Mouse (Mus musculus): ENCODE results near the gene Gse1. TPM values are rescaled to one million over a fixed set of nuclear protein-coding genes. Genes with fewer than 3 reads are reported as not detected.

Gse1 gene
- total RNA-seq, 2 experiments from 2014 or later: 58.1 to 60.7 TPM

- DNase-seq (ENCODE audit: low spot score in 2 of 2): no peak
These were observed 401.8 kb downstream of the Gse1 start for GRCm38 (mm10) chr8:120630031-120630430.

- no peak for DNase-seq (ENCODE audit: low spot score in 2 of 2)
These were observed 402.6 kb downstream of the Gse1 start for GRCm38 (mm10) chr8:120630848-120631247.

Small RNA genes lying within 50 kb of the gene (microRNA-seq; reads per million reads assigned to microRNA genes)
- gene Gm22715 (not detected), gene Mir7687 (1.1 reads per million)

Other genes starting within 250 kb of the Gse1 start
- gene Crispld2, start 236.0 kb upstream of the Gse1 start, total RNA-seq (2021): 10 to 100 TPM in 1 of 2 experiments, 1 to 10 TPM in 1; 9.9 to 11.7 TPM
- gene Zdhhc7, start 127.0 kb upstream of the Gse1 start, total RNA-seq (2021): 10 to 100 TPM; 46.4 to 48.9 TPM
- gene 6430548M08Rik, start 114.3 kb upstream of the Gse1 start, total RNA-seq (2021): 10 to 100 TPM; 52.7 to 59.3 TPM
- gene Fam92b, start 51.0 kb upstream of the Gse1 start, total RNA-seq (2021): 1 to 10 TPM; 1.6 to 2.3 TPM

All from adrenal gland, postnatal 4 days (tissue).